Mouse (Mus musculus): Measurements from ENCODE around the gene Gadd45b. TPM values are rescaled to one million over a fixed set of nuclear protein-coding genes. Genes with fewer than 3 reads are reported as not detected.

The Gadd45b gene
- polyA plus RNA-seq, 2 experiments, result 1.9 to 2.7 TPM

DNA sequence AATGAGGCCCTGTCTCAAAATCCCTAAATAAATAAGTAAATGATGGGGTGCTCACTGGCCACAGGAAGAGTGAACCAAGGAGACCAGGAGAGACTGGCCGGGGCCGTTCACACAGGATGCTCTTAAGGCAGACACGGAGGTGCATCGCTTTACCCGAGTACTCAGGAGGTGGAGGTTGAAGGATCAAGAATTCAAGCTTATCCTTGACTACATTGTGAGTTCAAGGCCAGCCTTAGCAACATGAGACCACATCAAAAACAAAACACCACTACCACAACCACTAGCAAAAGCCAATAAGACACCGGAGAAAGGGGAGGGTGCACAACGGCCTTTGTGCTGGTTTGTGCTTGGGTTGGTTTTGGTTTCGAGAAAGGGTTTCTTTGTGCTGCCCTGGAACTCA, 26.5 kb downstream of the Gadd45b start:
- 74% methylated on average over 8 of the region's 8 CpGs for WGBS (ENCODE audit: insufficient replicate concordance)
- Histone ChIP-seq H3K9me3 (ENCODE audit: control insufficient read depth, low read length) (no peaks in the 10 kb centered on the region), H3K27me3 (ENCODE audit: control insufficient read depth, insufficient read depth, low read length) (no peaks in the 10 kb centered on the region), H3K4me2 (ENCODE audit: low read depth) (no peak overlapping the region), H3K4me1 (replicated peaks; ENCODE audit: control insufficient read depth in 2 of 2, insufficient read depth in 2 of 2, low read length in 1 of 2) (no peaks in the 10 kb centered on the region), H3K4me3 (ENCODE audit: insufficient read depth in 1 of 2, low read depth in 2 of 2, low read length in 2 of 2) (no peak overlapping the region), H3K27ac (no peak overlapping the region), H3K36me3 (replicated peaks; ENCODE audit: control insufficient read depth, insufficient read depth, low read depth) (no peaks in the 10 kb centered on the region), H3K9ac (replicated peaks) (no peak overlapping the region)
- TF ChIP-seq CTCF (IDR thresholded peaks at IDR 0.05; ENCODE audit: low read depth) (no peak), EP300 (IDR thresholded peaks at IDR 0.05; ENCODE audit: low read depth) (no peak)
- DNase-seq (ENCODE audit: low read depth in 3 of 3, low spot score in 3 of 3) (no peak), ATAC-seq (ENCODE audit: insufficient read depth) (no peak)

- no peaks in the 10 kb centered on the region for H3K36me3 ChIP-seq (replicated peaks; ENCODE audit: control insufficient read depth, insufficient read depth, low read depth)
- H3K4me3 ChIP-seq (ENCODE audit: insufficient read depth in 1 of 2, low read depth in 2 of 2, low read length in 2 of 2), result no peak overlapping the region
- DNase-seq (ENCODE audit: low read depth in 3 of 3, low spot score in 3 of 3), result no peak
- ATAC-seq (ENCODE audit: insufficient read depth), result no peak
- no peaks in the 10 kb centered on the region for H3K9me3 ChIP-seq (ENCODE audit: control insufficient read depth, low read length)
- 62% methylated on average over 6 of the region's 6 CpGs for WGBS (ENCODE audit: insufficient replicate concordance)
- 0 out of 4 replicates have a peak, but pooled peaks cover 0 to 2% of the 10 kb centered on the region in 2 experiments for H3K4me1 ChIP-seq (replicated peaks; ENCODE audit: control insufficient read depth in 2 of 2, insufficient read depth in 2 of 2, low read length in 1 of 2)
- no peak overlapping the region for H3K27ac ChIP-seq
- no peak overlapping the region for H3K4me2 ChIP-seq (ENCODE audit: low read depth)
- TF ChIP-seq EP300 (IDR thresholded peaks at IDR 0.05; ENCODE audit: low read depth) (no peak), CTCF (IDR thresholded peaks at IDR 0.05; ENCODE audit: low read depth) (no peak)
- no peak overlapping the region for H3K9ac ChIP-seq (replicated peaks)
- H3K27me3 ChIP-seq (ENCODE audit: control insufficient read depth, insufficient read depth, low read length), result no peaks in the 10 kb centered on the region
Observed at GRCm38 (mm10) chr10:80956901-80957300, 27.0 kb downstream of the Gadd45b start.

DNA sequence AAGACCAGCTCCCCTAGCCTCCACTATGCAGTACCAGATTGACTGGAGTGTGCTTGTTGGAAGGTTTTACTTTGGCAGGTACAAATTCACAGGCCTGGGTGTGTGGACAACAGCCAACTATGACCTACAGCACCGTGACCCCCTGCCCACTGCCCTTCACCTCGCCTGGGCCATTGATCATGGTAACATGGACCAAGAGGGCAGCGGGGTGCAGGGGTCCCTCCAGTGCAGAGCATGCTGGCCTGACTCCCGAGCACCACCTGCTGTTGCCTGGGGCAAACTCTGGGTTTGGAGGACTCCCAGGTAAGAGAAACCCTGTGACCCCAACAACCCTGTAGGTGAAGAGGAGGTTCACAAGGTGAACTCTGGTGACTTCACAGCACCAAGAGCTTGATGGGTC, 27.9 kb downstream of the Gadd45b start:
- no peak for ATAC-seq (ENCODE audit: insufficient read depth)

GRCm38 (mm10) chr10:80958979-80959637, 29.2 kb downstream of the Gadd45b start:
- Histone ChIP-seq H3K9ac (replicated peaks) (no peak overlapping the region), H3K27ac (no peak overlapping the region), H3K4me3 (ENCODE audit: insufficient read depth in 1 of 2, low read depth in 2 of 2, low read length in 2 of 2) (no peak overlapping the region), H3K9me3 (ENCODE audit: control insufficient read depth, low read length) (no peaks in the 10 kb centered on the region), H3K4me2 (ENCODE audit: low read depth) (no peak overlapping the region), H3K4me1 (replicated peaks; ENCODE audit: control insufficient read depth in 2 of 2, insufficient read depth in 2 of 2, low read length in 1 of 2) (peaks cover 0 to 6% of the 10 kb centered on the region in 2 experiments; a peak in 2 of 4 replicates), H3K36me3 (replicated peaks; ENCODE audit: control insufficient read depth, insufficient read depth, low read depth) (no peaks in the 10 kb centered on the region), H3K27me3 (ENCODE audit: control insufficient read depth, insufficient read depth, low read length) (no peaks in the 10 kb centered on the region)
- TF ChIP-seq EP300 (IDR thresholded peaks at IDR 0.05; ENCODE audit: low read depth) (no peak), CTCF (IDR thresholded peaks at IDR 0.05; ENCODE audit: low read depth) (no peak)
- no peak for ATAC-seq (ENCODE audit: insufficient read depth)
- 61% methylated on average over 5 of the region's 5 CpGs for WGBS (ENCODE audit: insufficient replicate concordance)
- no peak for DNase-seq (ENCODE audit: low read depth in 3 of 3, low spot score in 3 of 3)

More for the DNA sequence above, 27.9 kb downstream of the Gadd45b start:
- no peak for DNase-seq (ENCODE audit: low read depth in 3 of 3, low spot score in 3 of 3)
- Histone ChIP-seq H3K9ac (replicated peaks) (no peak overlapping the region), H3K9me3 (ENCODE audit: control insufficient read depth, low read length) (no peaks in the 10 kb centered on the region), H3K4me3 (ENCODE audit: insufficient read depth in 1 of 2, low read depth in 2 of 2, low read length in 2 of 2) (no peak overlapping the region), H3K27ac (no peak overlapping the region), H3K4me1 (replicated peaks; ENCODE audit: control insufficient read depth in 2 of 2, insufficient read depth in 2 of 2, low read length in 1 of 2) (peaks cover 0 to 6% of the 10 kb centered on the region in 2 experiments; a peak in 2 of 4 replicates), H3K36me3 (replicated peaks; ENCODE audit: control insufficient read depth, insufficient read depth, low read depth) (no peaks in the 10 kb centered on the region), H3K27me3 (ENCODE audit: control insufficient read depth, insufficient read depth, low read length) (no peaks in the 10 kb centered on the region), H3K4me2 (ENCODE audit: low read depth) (no peak overlapping the region)
- TF ChIP-seq CTCF (IDR thresholded peaks at IDR 0.05; ENCODE audit: low read depth), result peak; percentile 43
- no peak for TF ChIP-seq EP300 (IDR thresholded peaks at IDR 0.05; ENCODE audit: low read depth)
- WGBS (ENCODE audit: insufficient replicate concordance), result 58% methylated on average over 4 of the region's 4 CpGs

DNA sequence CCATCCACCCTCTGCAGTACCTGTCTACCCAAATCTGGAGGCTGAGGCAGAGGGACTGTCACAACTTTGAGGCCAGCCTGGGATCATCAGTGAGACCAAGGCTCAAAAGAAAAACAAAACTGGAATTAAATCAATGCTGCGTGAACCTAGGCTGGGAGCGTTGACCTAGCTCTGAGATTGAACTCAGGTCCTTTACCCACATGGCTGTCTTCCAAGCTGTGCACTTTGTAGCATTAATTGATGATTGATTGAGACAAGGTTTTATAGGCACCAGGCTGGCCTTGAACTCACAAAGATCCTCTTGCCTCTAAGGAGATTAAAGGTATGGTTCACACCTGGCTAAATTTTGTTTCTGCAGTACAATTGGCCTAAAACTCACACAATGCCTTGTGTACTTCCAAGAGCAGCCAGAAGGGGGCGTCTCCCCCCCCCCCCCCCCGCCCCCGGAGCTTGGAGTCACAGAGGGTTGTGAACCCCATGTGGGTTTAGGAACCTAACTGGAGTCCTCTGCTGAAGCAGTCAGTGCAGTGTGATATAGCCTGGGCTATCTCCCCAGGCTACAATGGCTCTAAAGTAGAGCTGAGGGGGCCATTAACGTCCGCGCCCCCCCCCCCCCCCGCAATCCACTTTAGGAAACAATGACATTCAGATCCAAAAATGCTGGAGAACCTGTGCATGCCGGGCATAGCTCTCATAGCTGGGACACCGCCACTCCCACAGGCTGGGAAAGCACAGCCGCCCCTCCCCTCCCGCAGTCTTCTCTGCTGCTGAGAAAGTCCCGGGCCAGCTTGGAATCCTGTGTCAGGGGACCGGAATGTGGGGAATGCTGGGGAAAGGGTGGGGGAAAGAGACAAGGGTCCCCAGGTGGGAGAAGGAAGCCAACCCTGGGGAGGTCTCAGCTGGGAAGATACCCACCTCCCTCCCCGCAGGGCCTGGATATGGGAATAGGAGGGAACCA, 31.0 kb downstream of the Gadd45b start:
- Histone ChIP-seq H3K9me3 (ENCODE audit: control insufficient read depth, low read length) (no peaks in the 10 kb centered on the region), H3K4me2 (ENCODE audit: low read depth) (no peak overlapping the region)
- ATAC-seq (ENCODE audit: insufficient read depth), result no peak

More for the DNA sequence above, 31.0 kb downstream of the Gadd45b start:
- peaks cover 0 to 6% of the 10 kb centered on the region in 2 experiments; a peak in 2 of 4 replicates for H3K4me1 ChIP-seq (replicated peaks; ENCODE audit: control insufficient read depth in 2 of 2, insufficient read depth in 2 of 2, low read length in 1 of 2)
- no peak overlapping the region for H3K9ac ChIP-seq (replicated peaks)
- TF ChIP-seq CTCF (IDR thresholded peaks at IDR 0.05; ENCODE audit: low read depth), result peak; percentile 44
- TF ChIP-seq EP300 (IDR thresholded peaks at IDR 0.05; ENCODE audit: low read depth), result no peak
- H3K27ac ChIP-seq, result no peak overlapping the region
- H3K4me3 ChIP-seq (ENCODE audit: insufficient read depth in 1 of 2, low read depth in 2 of 2, low read length in 2 of 2), result no peak overlapping the region
- WGBS (ENCODE audit: insufficient replicate concordance), result 16% methylated on average over 15 of the region's 16 CpGs
- no peak for DNase-seq (ENCODE audit: low read depth in 3 of 3, low spot score in 3 of 3)
- H3K36me3 ChIP-seq (replicated peaks; ENCODE audit: control insufficient read depth, insufficient read depth, low read depth), result no peaks in the 10 kb centered on the region
- H3K27me3 ChIP-seq (ENCODE audit: control insufficient read depth, insufficient read depth, low read length), result no peaks in the 10 kb centered on the region
